Mouse (Mus musculus): ENCODE measurements around the gene Bcas3.

The Bcas3 gene

GRCm38 (mm10) chr11:85380046-85380445 is 27.1 kb downstream of the Bcas3 start:
- DNase-seq = no peak

- DNase-seq = peak; percentile 88
Observed at GRCm38 (mm10) chr11:85382055-85382454, 29.1 kb downstream of the Bcas3 start.

DNA sequence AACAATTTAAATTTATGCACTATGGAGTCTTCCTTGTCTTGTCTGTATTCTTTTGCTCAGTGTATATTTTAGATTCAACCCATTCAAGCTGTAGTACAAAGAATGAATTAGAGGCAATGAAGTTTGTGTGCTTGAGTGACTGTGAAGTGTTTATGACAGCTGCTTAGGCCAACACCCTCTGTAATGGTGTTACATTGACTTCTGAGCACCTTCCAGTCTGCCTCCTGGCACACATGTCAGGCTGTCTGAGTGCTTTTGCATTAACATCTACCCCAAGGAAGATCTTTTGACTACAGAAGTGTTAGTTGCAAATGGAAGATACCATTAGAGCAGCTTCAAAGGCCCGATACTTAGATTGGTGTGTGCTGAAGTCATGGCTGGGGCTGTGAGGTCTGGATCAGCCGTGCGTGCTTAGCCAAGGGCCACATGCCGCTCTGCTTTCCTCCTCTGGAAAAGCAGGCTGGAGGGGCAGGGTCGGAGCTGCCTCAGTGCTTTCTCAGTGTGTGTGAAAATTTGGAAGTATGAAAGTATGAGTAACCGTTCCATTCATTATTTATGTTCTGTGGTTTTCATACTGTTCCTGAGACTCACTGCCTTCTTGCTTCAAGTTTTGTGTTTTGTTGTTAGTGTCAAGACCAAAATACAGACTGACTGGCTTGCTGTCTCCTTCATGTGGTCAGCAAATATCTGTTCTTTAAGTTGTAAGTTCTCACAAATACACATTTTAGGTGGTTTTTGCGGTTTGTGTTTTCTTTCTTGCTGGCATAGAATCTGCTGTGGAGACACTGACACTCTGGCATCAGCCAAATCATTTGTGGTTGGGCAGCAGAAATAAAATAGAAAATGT is 31.2 kb downstream of the Bcas3 start:
- DNase-seq = no peak

DNA sequence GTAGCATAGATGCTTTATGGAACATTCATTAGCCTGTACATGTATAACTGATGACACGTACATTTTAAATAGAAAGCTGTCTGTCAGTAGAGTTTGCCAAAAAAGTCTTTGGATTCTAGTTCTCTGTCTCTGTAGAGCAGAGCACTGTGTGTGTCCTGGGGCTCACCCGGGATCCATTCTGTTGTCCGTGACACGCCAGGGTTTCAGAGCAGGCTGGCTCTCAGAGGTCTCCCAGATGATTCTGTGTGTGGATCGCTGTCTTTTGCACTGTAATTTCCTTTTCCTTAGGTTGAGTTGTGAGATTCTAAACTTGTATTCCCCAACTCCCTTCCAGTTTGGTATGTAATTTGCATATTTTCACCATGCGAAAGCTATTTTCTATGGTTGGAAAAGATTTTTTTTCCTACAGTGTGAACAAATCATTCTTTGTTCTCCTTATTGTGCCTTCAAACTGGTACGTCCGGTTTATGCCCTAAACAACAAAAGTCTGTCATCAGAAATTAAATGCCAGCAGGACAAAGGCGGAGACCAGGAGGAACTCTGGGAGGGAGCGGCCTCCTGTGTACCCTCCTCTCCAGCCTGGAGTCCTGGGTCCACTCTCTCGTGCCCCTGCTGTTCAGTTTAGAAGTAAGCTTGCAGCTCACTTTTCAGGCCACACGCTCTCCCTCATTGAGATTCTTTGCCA is 39.4 kb downstream of the Bcas3 start:
- peak; percentile 61 for DNase-seq

- peak; percentile 18 for DNase-seq
Observed at GRCm38 (mm10) chr11:85392864-85393220, 39.9 kb downstream of the Bcas3 start.

- peak; percentile 47 for DNase-seq
Observed at GRCm38 (mm10) chr11:85393990-85394389, 41.0 kb downstream of the Bcas3 start.

DNA sequence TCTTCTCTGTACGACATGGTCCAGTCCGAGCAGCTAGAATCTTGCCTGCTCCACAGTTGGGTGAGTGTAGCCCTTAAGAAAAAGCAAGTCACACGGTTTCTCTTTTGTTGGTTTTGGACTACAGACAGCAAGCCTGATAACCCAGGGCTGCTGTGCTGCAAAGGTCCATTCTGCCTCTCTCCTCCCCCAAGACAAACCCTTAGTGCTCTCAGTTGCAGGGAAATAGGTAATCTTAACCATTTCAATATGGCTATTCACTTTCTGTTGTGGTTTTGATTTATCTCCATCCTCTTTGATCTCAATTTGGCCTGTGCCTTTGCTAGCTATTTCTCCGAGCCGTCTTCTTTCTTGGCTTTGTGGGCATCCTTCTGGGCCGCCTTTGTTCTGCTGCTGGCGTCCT is 42.4 kb downstream of the Bcas3 start:
- no peak for DNase-seq

DNA sequence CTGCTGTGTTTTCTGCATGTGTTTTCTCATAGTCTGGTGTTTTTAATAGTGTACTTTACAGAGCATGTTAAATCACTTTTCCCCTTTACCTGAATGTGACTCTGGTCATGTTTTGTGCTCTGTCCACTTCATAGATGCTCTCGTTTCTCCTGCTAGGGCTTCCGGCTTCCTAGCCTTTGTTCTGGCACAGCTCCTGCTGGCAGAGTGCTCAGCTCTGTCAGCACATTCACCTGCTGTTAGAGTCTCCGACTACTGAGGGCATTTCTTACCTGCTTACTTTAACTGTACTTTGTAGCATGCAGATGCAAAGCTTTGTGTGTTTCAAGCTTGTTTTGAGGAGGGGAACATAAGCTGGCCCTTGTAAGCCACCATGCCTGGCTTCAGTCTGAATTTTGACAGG is 53.6 kb downstream of the Bcas3 start:
- peak; percentile 34 for DNase-seq

DNA sequence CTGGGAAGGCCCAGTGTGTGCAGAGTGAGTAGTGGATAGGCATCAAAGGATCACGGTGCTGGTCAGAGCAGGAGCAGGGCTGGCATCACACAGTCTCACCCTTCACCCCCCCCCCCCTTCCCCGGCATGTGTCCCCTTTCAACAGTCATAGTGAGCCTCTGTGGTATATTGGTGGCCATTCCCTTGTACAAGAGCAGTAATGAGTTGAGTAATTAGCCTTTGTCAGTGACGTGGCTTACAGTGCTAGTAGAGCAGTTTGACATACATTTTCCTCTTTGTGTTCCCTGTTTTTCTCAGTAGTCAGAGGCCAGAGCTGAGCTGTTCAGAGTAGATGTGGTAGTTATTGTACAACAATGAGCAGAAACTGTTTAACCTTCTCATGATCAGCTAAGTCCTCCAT is 54.7 kb downstream of the Bcas3 start:
- no peak for DNase-seq

DNA sequence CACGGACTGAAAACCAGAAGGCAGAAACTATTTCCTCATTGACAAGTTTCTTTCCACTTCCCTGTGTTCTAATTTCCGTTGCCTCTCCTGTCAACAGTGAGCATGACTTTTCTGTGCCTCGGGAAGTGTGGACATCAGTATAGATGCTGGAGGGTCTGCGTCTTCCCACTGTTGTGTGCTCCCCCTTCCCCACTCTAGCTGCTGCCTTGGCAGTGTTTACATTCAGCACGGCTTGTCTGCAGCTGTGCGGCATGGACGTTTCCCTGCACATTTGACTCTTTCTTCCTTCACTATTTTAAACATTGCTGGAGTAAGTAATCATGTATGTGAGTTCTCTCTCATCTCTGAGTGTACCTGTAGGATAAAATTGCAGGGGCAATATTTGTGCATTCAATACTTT is 59.4 kb downstream of the Bcas3 start:
- no peak for DNase-seq

DNA sequence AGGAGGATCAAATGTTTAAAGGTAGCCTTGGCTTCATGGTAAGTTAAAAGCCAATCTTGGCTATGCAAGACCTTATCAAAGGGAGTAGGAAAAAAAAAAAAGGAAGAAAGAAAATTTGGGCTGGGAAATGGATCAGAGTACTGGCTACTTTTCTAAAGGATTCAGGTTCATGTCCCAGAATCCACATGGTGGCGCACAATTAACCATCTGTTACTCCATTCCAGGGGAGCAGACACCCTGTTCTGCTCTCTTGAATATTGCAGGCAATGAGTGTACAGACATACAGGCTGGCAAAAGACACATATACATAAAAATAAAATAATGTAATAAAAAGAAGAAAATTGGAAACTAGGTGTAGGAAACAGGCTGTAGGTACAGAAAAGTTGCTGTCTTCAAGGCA is 61.5 kb downstream of the Bcas3 start:
- no peak for DNase-seq

GRCm38 (mm10) chr11:85427353-85427752 is 74.4 kb downstream of the Bcas3 start:
- no peak for DNase-seq

- peak; percentile 9 for DNase-seq
Observed at GRCm38 (mm10) chr11:85428227-85428626, 75.3 kb downstream of the Bcas3 start.

DNA sequence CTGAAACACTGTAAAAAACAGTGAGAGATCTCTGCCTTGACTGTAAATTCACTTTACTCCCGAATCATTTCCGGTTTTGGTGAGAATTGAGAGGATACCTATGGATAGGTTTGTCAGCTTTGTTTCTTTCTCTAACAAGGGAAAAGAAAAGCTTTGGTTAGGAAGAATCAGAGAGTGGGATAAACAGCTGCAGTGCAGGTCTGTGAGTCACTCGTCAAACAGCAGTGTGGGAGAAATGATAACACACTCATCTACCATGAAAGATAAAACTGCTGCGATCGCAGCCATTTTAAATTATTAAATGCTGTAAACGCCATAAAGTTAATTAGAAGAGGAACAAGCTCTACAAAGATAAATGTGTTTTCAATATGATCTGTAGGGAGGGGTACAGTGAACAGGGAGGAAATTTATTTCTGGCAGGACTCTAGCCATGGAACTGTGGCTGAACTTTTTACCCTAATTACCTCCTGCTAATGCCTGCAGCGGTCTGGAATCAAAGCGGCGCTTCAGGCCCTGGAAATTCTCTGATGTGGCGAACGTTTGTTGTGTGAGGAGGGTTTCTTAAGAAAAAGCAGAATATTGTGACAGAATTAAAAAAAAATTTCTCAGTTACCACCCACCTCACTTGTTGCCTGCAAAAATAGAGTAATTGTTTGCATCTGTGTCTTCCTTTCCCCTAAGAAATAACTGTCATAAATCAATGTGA is 77.9 kb downstream of the Bcas3 start:
- no peak for DNase-seq

DNA sequence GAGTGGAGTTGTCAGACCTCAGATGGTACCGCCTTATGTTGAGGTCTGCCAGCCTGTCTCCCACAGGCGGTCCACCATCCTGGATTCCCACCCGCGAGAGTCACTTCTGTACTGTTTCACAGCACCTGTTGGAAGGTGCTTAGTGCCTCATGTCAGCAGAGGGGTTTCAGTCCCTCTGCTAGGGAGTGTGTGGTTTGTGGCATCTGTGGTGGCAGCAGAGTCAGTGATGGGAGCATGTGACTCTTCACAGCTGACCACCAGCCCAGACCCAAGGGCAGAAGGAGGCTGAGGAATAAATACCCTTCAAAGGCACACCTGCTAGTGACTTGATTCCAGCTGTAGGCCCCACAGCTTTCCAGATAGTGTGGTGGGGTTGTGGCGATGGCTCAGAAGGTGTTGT is 94.4 kb downstream of the Bcas3 start:
- DNase-seq = no peak

- no peak for DNase-seq
Observed at GRCm38 (mm10) chr11:85453598-85454304, 100.8 kb downstream of the Bcas3 start.

DNA sequence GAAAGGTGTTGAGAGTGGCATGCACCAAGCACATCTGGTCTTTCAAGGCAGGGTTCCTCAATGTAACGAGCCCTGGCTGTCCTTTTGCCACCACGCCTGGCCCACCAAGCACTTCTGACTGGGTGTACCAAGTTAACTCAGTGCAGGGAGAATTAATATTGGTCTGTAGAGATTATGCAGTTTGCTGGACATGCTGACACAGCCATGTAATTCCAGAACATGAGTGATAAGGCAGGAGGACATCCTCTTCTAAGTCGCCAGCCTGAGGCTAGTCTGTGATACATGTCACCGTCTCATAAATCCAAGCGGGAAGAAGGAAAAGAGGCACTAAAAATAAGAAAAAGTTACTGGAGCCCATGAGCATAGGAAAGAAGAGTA is 101.3 kb downstream of the Bcas3 start:
- no peak for DNase-seq

GRCm38 (mm10) chr11:85461536-85461935 is 108.6 kb downstream of the Bcas3 start:
- DNase-seq = no peak

DNA sequence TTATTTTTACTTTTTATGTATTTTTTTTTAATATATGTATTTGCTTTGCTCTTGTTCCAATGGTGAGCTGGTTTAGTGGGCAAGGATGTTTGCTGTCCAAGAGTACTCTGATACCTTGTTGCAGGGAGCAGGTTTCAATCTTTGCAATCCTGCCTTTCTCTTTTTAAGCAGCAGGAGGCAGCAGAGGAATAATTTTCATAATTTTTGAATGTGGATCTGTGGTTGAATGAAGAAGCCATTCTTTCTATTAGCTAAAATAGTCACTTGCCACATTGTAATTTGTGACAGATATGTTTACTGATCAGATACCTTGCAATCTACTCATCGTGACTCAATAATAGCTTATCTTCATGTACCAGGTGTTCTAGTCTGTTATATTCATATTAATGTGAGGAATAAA is 116.6 kb downstream of the Bcas3 start:
- peak; percentile 80 for DNase-seq

DNA sequence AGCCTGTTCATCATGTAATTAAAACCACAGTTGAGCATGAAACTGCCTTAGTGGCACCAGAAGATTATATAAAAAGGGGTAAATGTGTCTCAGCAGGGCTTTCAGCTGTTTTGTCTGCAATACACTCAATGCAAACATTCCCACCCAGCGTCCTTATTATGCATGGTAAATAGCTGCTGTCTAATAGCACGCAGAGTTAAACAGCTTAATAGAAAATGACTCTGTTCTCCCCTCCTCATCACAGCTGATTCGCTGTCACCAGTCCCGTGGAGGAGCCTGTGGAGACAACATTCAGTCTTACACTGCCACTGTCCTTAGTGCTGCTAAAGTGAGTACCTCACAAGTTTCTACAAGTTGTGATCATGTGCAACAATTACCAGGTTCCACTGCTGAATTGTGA is 117.5 kb downstream of the Bcas3 start:
- no peak for DNase-seq

DNA sequence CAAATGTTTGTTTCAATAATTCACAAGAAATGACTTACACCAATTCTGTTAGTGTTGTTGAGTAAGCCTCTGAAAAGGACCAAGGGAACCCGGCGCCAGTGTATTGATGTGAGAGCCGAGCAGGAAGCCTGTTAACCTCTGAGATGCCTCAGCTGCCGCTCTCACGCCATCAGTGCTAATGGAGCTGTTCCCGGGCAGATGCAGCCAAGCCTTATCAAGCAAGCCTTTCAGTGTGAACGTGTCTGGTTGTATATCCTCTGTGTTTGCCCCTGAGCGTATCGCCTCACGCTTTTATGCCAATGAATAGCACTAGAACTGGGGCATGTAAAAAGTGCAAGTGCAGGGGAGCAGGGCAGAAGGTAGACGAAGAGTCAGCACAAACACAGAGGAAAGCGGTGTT is 121.4 kb downstream of the Bcas3 start:
- no peak for DNase-seq

GRCm38 (mm10) chr11:85482737-85483467 is 129.9 kb downstream of the Bcas3 start:
- DNase-seq = peak; percentile 33

Measured in lung, postnatal 36 days (tissue).